Mouse (Mus musculus) myocyte (in vitro differentiated cells): ENCODE measurements at regions not wholly inside any gene's neighbourhood (a gene's known extent, or its start where the extent isn't known, plus 50 kb on each side); places are given as distances from the start of the nearest gene placed in this dataset.

Source experiments
- POLR2A ChIP-seq: IDR thresholded peaks from one replicate; pipeline ENCODE4 v1.6.1; 2011; ENCODE audit warnings: low read depth, mild to moderate bottlenecking, control low read depth, moderate library complexity; ENCODE audit not compliant: insufficient read length
- TCF3 ChIP-seq: IDR thresholded peaks from one replicate; pipeline ENCODE4 v1.6.1; 2011; ENCODE audit warnings: low read depth, control low read depth; ENCODE audit not compliant: insufficient read length

- TF ChIP-seq POLR2A (no peak), TCF3 (no peak)
Observed at GRCm38 (mm10) chr15:92964901-92965300, 310.1 kb downstream of the Gxylt1 start.
